Mouse (Mus musculus): ENCODE measurements around the gene Polr2j. TPM values are rescaled to one million over a fixed set of nuclear protein-coding genes. Genes with fewer than 3 reads are reported as not detected.

The Polr2j gene
- polyA plus RNA-seq (2015; fragmentation: Nextera tagmentation; extraction: Ambion mirVana), result 198 and 223 TPM in 2 replicates

GRCm38 (mm10) chr5:136115891-136116783 lies at the start of gene Polr2j:
Gene Polr2j (plus strand): TSS chr5:136116631.
- ATAC-seq (ENCODE audit: borderline replicate concordance, extremely low read depth, low FRiP score, low TSS enrichment), result peak; percentile 96

GRCm38 (mm10) chr5:136069411-136069810 lies 47.0 kb upstream of the Polr2j start:
- WGBS, result 68% methylated on average over 2 of the region's 2 CpGs
- Histone ChIP-seq H3K4me1 (0 out of 2 replicates have a peak, but pooled peaks cover 2% of the 10 kb centered on the region), H3K9ac (no peak overlapping the region), H3K36me3 (no peaks in the 10 kb centered on the region), H3K27me3 (no peaks in the 10 kb centered on the region), H3K27ac (no peak overlapping the region), H3K9me3 (no peaks in the 10 kb centered on the region), H3K4me2 (no peak overlapping the region), H3K4me3 (no peak overlapping the region)
- no peak for ATAC-seq (ENCODE audit: borderline replicate concordance, extremely low read depth, low FRiP score, low TSS enrichment)

More at GRCm38 (mm10) chr5:136115891-136116783, at the start of gene Polr2j:
- Histone ChIP-seq H3K27me3 (no peaks in the 10 kb centered on the region), H3K27ac (no peak within 1 kb of the TSS), H3K9ac (peak within 1 kb of the TSS; percentile 89), H3K4me3 (peak within 1 kb of the TSS; percentile 86), H3K4me1 (peaks cover 18% of the 10 kb centered on the region), H3K4me2 (peak within 1 kb of the TSS; percentile 67), H3K36me3 (peaks cover 17% of the 10 kb centered on the region), H3K9me3 (no peaks in the 10 kb centered on the region)
- WGBS, result 3% methylated on average over 42 of the region's 42 CpGs

GRCm38 (mm10) chr5:136073051-136073450 lies 43.4 kb upstream of the Polr2j start:
- no peaks in the 10 kb centered on the region for H3K27me3 ChIP-seq
- H3K4me2 ChIP-seq, result no peak overlapping the region
- no peaks in the 10 kb centered on the region for H3K9me3 ChIP-seq
- 42% methylated on average over 6 of the region's 6 CpGs for WGBS
- no peak for ATAC-seq (ENCODE audit: borderline replicate concordance, extremely low read depth, low FRiP score, low TSS enrichment)
- H3K27ac ChIP-seq, result no peak overlapping the region
- H3K9ac ChIP-seq, result no peak overlapping the region
- H3K36me3 ChIP-seq, result no peaks in the 10 kb centered on the region
- H3K4me3 ChIP-seq, result no peak overlapping the region
- H3K4me1 ChIP-seq, result peaks cover 9% of the 10 kb centered on the region; the same call in 1 of the 2 replicates

GRCm38 (mm10) chr5:136073526-136073925 lies 42.9 kb upstream of the Polr2j start:
- no peak overlapping the region for H3K27ac ChIP-seq
- H3K27me3 ChIP-seq, result no peaks in the 10 kb centered on the region
- no peaks in the 10 kb centered on the region for H3K36me3 ChIP-seq
- H3K9ac ChIP-seq, result no peak overlapping the region
- no peaks in the 10 kb centered on the region for H3K9me3 ChIP-seq
- ATAC-seq (ENCODE audit: borderline replicate concordance, extremely low read depth, low FRiP score, low TSS enrichment), result no peak
- WGBS, result 55% methylated on average over 11 of the region's 11 CpGs
- no peak overlapping the region for H3K4me3 ChIP-seq
- no peak overlapping the region for H3K4me2 ChIP-seq
- peaks cover 9% of the 10 kb centered on the region; the same call in 1 of the 2 replicates for H3K4me1 ChIP-seq

GRCm38 (mm10) chr5:136075076-136075475 lies 41.4 kb upstream of the Polr2j start:
- Histone ChIP-seq H3K9me3 (no peaks in the 10 kb centered on the region), H3K4me3 (no peak overlapping the region), H3K9ac (no peak overlapping the region), H3K36me3 (no peaks in the 10 kb centered on the region), H3K27me3 (no peaks in the 10 kb centered on the region), H3K4me2 (no peak overlapping the region), H3K4me1 (peaks cover 9% of the 10 kb centered on the region; the same call in 1 of the 2 replicates), H3K27ac (no peak overlapping the region)
- ATAC-seq (ENCODE audit: borderline replicate concordance, extremely low read depth, low FRiP score, low TSS enrichment), result no peak
- 76% methylated on average over 5 of the region's 5 CpGs for WGBS

GRCm38 (mm10) chr5:136076284-136076683 lies 40.1 kb upstream of the Polr2j start:
- H3K36me3 ChIP-seq, result no peaks in the 10 kb centered on the region
- H3K9me3 ChIP-seq, result no peaks in the 10 kb centered on the region
- H3K4me2 ChIP-seq, result 0 out of 2 replicates have a peak overlapping the region, but pooled peaks have one; percentile 1
- no peak overlapping the region for H3K9ac ChIP-seq
- H3K27ac ChIP-seq, result no peak overlapping the region
- peaks cover 9% of the 10 kb centered on the region; the same call in 1 of the 2 replicates for H3K4me1 ChIP-seq
- 20% methylated on average over 7 of the region's 7 CpGs for WGBS
- ATAC-seq (ENCODE audit: borderline replicate concordance, extremely low read depth, low FRiP score, low TSS enrichment), result no peak
- H3K27me3 ChIP-seq, result no peaks in the 10 kb centered on the region
- H3K4me3 ChIP-seq, result no peak overlapping the region

GRCm38 (mm10) chr5:136077001-136077550 lies 39.4 kb upstream of the Polr2j start:
- H3K9ac ChIP-seq, result no peak overlapping the region
- H3K27ac ChIP-seq, result no peak overlapping the region
- no peak overlapping the region for H3K4me3 ChIP-seq
- ATAC-seq (ENCODE audit: borderline replicate concordance, extremely low read depth, low FRiP score, low TSS enrichment), result no peak
- H3K9me3 ChIP-seq, result no peaks in the 10 kb centered on the region
- peaks cover 9% of the 10 kb centered on the region; the same call in 1 of the 2 replicates for H3K4me1 ChIP-seq
- 66% methylated on average over 9 of the region's 9 CpGs for WGBS
- no peak overlapping the region for H3K4me2 ChIP-seq
- H3K27me3 ChIP-seq, result no peaks in the 10 kb centered on the region
- no peaks in the 10 kb centered on the region for H3K36me3 ChIP-seq

- Histone ChIP-seq H3K27ac (no peak overlapping the region), H3K27me3 (no peaks in the 10 kb centered on the region), H3K9ac (no peak overlapping the region), H3K4me2 (no peak overlapping the region), H3K4me3 (no peak overlapping the region), H3K4me1 (peaks cover 11% of the 10 kb centered on the region), H3K36me3 (no peaks in the 10 kb centered on the region), H3K9me3 (no peaks in the 10 kb centered on the region)
- WGBS, result 87% methylated on average over 5 of the region's 5 CpGs
- no peak for ATAC-seq (ENCODE audit: borderline replicate concordance, extremely low read depth, low FRiP score, low TSS enrichment)
Measured at GRCm38 (mm10) chr5:136078136-136078535, 38.3 kb upstream of the Polr2j start.

- Histone ChIP-seq H3K27me3 (peaks cover 17% of the 10 kb centered on the region; the same call in 1 of the 2 replicates), H3K9me3 (no peaks in the 10 kb centered on the region), H3K9ac (no peak overlapping the region), H3K27ac (no peak overlapping the region), H3K4me3 (no peak overlapping the region), H3K4me1 (peaks cover 23% of the 10 kb centered on the region), H3K36me3 (no peaks in the 10 kb centered on the region), H3K4me2 (no peak overlapping the region)
- no peak for ATAC-seq (ENCODE audit: borderline replicate concordance, extremely low read depth, low FRiP score, low TSS enrichment)
- WGBS, result 69% methylated on average over 4 of the region's 4 CpGs
Measured at GRCm38 (mm10) chr5:136082345-136082744, 34.1 kb upstream of the Polr2j start.

GRCm38 (mm10) chr5:136083669-136084107 lies 32.7 kb upstream of the Polr2j start, which contains the start of gene Rasa4:
Gene Rasa4 (plus strand): TSS chr5:136083916.
- no peak within 1 kb of the TSS for H3K27ac ChIP-seq

GRCm38 (mm10) chr5:136084144-136084881 lies 32.1 kb upstream of the Polr2j start:
- Histone ChIP-seq H3K4me1 (peaks cover 23% of the 10 kb centered on the region), H3K4me2 (peak overlapping the region; percentile 99), H3K4me3 (peak overlapping the region; percentile 61), H3K27ac (no peak overlapping the region), H3K9me3 (no peaks in the 10 kb centered on the region), H3K36me3 (no peaks in the 10 kb centered on the region), H3K27me3 (peaks cover 17% of the 10 kb centered on the region; the same call in 1 of the 2 replicates), H3K9ac (peak overlapping the region; percentile 60)
- 3% methylated on average over 23 of the region's 23 CpGs for WGBS
- ATAC-seq (ENCODE audit: borderline replicate concordance, extremely low read depth, low FRiP score, low TSS enrichment), result peak; percentile 8; the same call in 1 of the 2 replicates

More at GRCm38 (mm10) chr5:136083669-136084107, 32.7 kb upstream of the Polr2j start, which contains the start of gene Rasa4:
- Histone ChIP-seq H3K4me1 (peaks cover 23% of the 10 kb centered on the region), H3K36me3 (no peaks in the 10 kb centered on the region), H3K9ac (peak within 1 kb of the TSS; percentile 60), H3K4me2 (peak within 1 kb of the TSS; percentile 99), H3K4me3 (peak within 1 kb of the TSS; percentile 61), H3K9me3 (no peaks in the 10 kb centered on the region), H3K27me3 (peaks cover 17% of the 10 kb centered on the region; the same call in 1 of the 2 replicates)
- WGBS, result 0% methylated on average over 25 of the region's 28 CpGs
- ATAC-seq (ENCODE audit: borderline replicate concordance, extremely low read depth, low FRiP score, low TSS enrichment), result peak; percentile 97

Measured in lung, embryonic 15.5 days (tissue).